Mouse (Mus musculus) midbrain, embryonic 16.5 days (tissue): ENCODE data around the gene Otulin. TPM values are rescaled to one million over a fixed set of nuclear protein-coding genes. Genes with fewer than 3 reads are reported as not detected.

ENCODE experiments used
- ATAC-seq: fragments of 200-750 bp; cut with Nextera tagmentation; 2 replicates; pipeline ENCODE4 v1.8.0; 2017; ENCODE audit warnings: moderate TSS enrichment
- H3K27ac ChIP-seq: fragments of 300-500 bp; sonication (generic); 2 replicates; pipeline ENCODE4 v1.5.1; 2014; ENCODE audit warnings: mild to moderate bottlenecking, low read length, mixed read lengths
- H3K27me3 ChIP-seq: fragments of 300-500 bp; sonication (generic); 2 replicates; pipeline ENCODE4 v1.6.1; 2014; ENCODE audit warnings: low read depth, low read length, mixed read lengths; ENCODE audit not compliant: control insufficient read depth, insufficient read depth
- H3K36me3 ChIP-seq: fragments of 300-500 bp; sonication (generic); 2 replicates; pipeline ENCODE4 v1.6.1; 2014; ENCODE audit warnings: mild to moderate bottlenecking, low read length, moderate library complexity, mixed read lengths; ENCODE audit not compliant: control insufficient read depth, insufficient read depth
- H3K4me1 ChIP-seq: fragments of 300-500 bp; sonication (generic); 2 replicates; pipeline ENCODE4 v1.6.1; 2014; ENCODE audit warnings: mild to moderate bottlenecking, low read length, mixed read lengths; ENCODE audit not compliant: control insufficient read depth, insufficient read depth
- H3K4me2 ChIP-seq: fragments of 300-500 bp; sonication (generic); 2 replicates; pipeline ENCODE4 v1.6.1; 2014; ENCODE audit warnings: mild to moderate bottlenecking, low read length, mixed read lengths
- H3K4me3 ChIP-seq: fragments of 300-500 bp; sonication (generic); 2 replicates; pipeline ENCODE4 v1.5.1; 2014; ENCODE audit warnings: low read depth, mild to moderate bottlenecking, low read length, moderate library complexity, mixed read lengths
- H3K9ac ChIP-seq: fragments of 300-500 bp; sonication (generic); 2 replicates; pipeline ENCODE4 v1.6.1; 2014; ENCODE audit warnings: low read depth, low read length, mixed read lengths
- H3K9me3 ChIP-seq: fragments of 300-500 bp; sonication (generic); replicated peaks from 2 replicates; pipeline ENCODE4 v1.6.1; 2014; ENCODE audit warnings: mild to moderate bottlenecking, low read length, mixed read lengths; ENCODE audit not compliant: control insufficient read depth, poor library complexity, severe bottlenecking
- WGBS: fragments of 180-500 bp; shearing (Covaris S2); extraction: QIAGEN DNeasy Blood & Tissue Kit; methylation state at CpG from one replicate; pipeline ENCODE4 v1.1.7; 2014; 5-methylcytosine and 5-hydroxymethylcytosine counted together
- polyA plus RNA-seq: library from polyadenylated mRNA; unstranded; fragments of >200 nt; fragmentation: Nextera tagmentation; extraction: Ambion mirVana; gene quantifications from 2 replicates; pipeline ENCODE4 v1.2.1, GENCODE M21; 2015

Otulin gene
- polyA plus RNA-seq, 1 experiment from 2014 or later = 21.6 TPM

- ATAC-seq = no peak
- 90% methylated on average over 6 of the region's 6 CpGs for WGBS
These were observed 31.2 kb upstream of the Otulin start for GRCm38 (mm10) chr15:27661696-27662095.

GRCm38 (mm10) chr15:27659592-27660244 is 29.2 kb upstream of the Otulin start:
- Histone ChIP-seq H3K9me3 (no peaks in the 10 kb centered on the region), H3K27me3 (no peaks in the 10 kb centered on the region), H3K4me3 (no peak overlapping the region), H3K27ac (no peak overlapping the region), H3K4me2 (no peak overlapping the region), H3K36me3 (no peaks in the 10 kb centered on the region), H3K4me1 (no peaks in the 10 kb centered on the region), H3K9ac (no peak overlapping the region)
- peak; percentile 80 for ATAC-seq
- 41% methylated on average over 17 of the region's 17 CpGs for WGBS

More at GRCm38 (mm10) chr15:27661696-27662095, 31.2 kb upstream of the Otulin start:
- H3K9ac ChIP-seq = no peak overlapping the region
- no peaks in the 10 kb centered on the region for H3K36me3 ChIP-seq
- peaks cover 5% of the 10 kb centered on the region for H3K4me1 ChIP-seq
- H3K9me3 ChIP-seq = no peaks in the 10 kb centered on the region
- no peak overlapping the region for H3K4me3 ChIP-seq
- H3K27me3 ChIP-seq = no peaks in the 10 kb centered on the region
- H3K27ac ChIP-seq = no peak overlapping the region
- no peak overlapping the region for H3K4me2 ChIP-seq

- H3K27me3 ChIP-seq = no peaks in the 10 kb centered on the region
- H3K36me3 ChIP-seq = no peaks in the 10 kb centered on the region
- no peak overlapping the region for H3K4me3 ChIP-seq
- 87% methylated on average over 5 of the region's 5 CpGs for WGBS
- no peak overlapping the region for H3K4me2 ChIP-seq
- peak; percentile 67; the same call in 1 of the 2 replicates for ATAC-seq
- no peaks in the 10 kb centered on the region for H3K9me3 ChIP-seq
- no peak overlapping the region for H3K27ac ChIP-seq
- H3K9ac ChIP-seq = no peak overlapping the region
- no peaks in the 10 kb centered on the region for H3K4me1 ChIP-seq
These were observed 28.6 kb upstream of the Otulin start for GRCm38 (mm10) chr15:27659143-27659542.

- Histone ChIP-seq H3K4me3 (no peak overlapping the region), H3K27ac (no peak overlapping the region), H3K4me1 (no peaks in the 10 kb centered on the region), H3K4me2 (no peak overlapping the region), H3K36me3 (no peaks in the 10 kb centered on the region), H3K27me3 (no peaks in the 10 kb centered on the region), H3K9ac (no peak overlapping the region), H3K9me3 (no peaks in the 10 kb centered on the region)
- ATAC-seq = no peak
- WGBS = 95% methylated on average over 4 of the region's 4 CpGs
These were observed 27.9 kb upstream of the Otulin start for GRCm38 (mm10) chr15:27658356-27658755.

- no peaks in the 10 kb centered on the region for H3K36me3 ChIP-seq
- H3K4me3 ChIP-seq = no peak overlapping the region
- H3K27me3 ChIP-seq = no peaks in the 10 kb centered on the region
- ATAC-seq = no peak
- no peak overlapping the region for H3K4me2 ChIP-seq
- 96% methylated on average over 10 of the region's 10 CpGs for WGBS
- H3K4me1 ChIP-seq = no peaks in the 10 kb centered on the region
- H3K9me3 ChIP-seq = no peaks in the 10 kb centered on the region
- H3K27ac ChIP-seq = no peak overlapping the region
- no peak overlapping the region for H3K9ac ChIP-seq
These were observed 27.4 kb upstream of the Otulin start for GRCm38 (mm10) chr15:27657866-27658265.

DNA sequence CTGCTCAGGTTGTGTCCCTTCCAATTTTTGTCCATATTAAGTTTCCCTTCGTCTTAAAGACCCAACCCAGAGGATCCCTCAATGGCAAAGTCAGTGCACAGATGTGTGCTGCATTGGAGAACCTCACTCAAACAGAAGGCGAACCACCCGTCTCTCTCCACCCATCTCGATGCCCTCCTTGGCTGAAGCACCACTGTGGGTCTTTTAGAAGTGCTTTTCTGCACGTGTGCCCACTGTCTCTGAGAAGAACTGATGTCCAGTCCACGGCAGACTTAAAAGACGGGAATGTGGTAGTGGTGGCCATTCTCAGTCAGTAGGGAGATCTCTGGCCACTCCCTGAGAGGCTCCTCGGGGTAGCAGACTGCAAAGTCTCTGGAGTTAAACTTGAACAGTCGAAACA is 26.1 kb upstream of the Otulin start:
- Histone ChIP-seq H3K4me2 (no peak overlapping the region), H3K9ac (no peak overlapping the region), H3K27me3 (no peaks in the 10 kb centered on the region), H3K9me3 (no peaks in the 10 kb centered on the region), H3K4me3 (no peak overlapping the region), H3K36me3 (no peaks in the 10 kb centered on the region), H3K27ac (no peak overlapping the region), H3K4me1 (no peaks in the 10 kb centered on the region)
- no peak for ATAC-seq
- 84% methylated on average over 9 of the region's 9 CpGs for WGBS

GRCm38 (mm10) chr15:27655015-27655414 is 24.5 kb upstream of the Otulin start:
- no peaks in the 10 kb centered on the region for H3K36me3 ChIP-seq
- no peak overlapping the region for H3K4me2 ChIP-seq
- 25% methylated on average over 5 of the region's 5 CpGs for WGBS
- ATAC-seq = no peak
- no peaks in the 10 kb centered on the region for H3K4me1 ChIP-seq
- no peaks in the 10 kb centered on the region for H3K27me3 ChIP-seq
- H3K27ac ChIP-seq = no peak overlapping the region
- no peak overlapping the region for H3K9ac ChIP-seq
- no peak overlapping the region for H3K4me3 ChIP-seq
- no peaks in the 10 kb centered on the region for H3K9me3 ChIP-seq

GRCm38 (mm10) chr15:27647686-27648085 is 17.2 kb upstream of the Otulin start:
- WGBS = 53% methylated on average over 3 of the region's 3 CpGs

GRCm38 (mm10) chr15:27646665-27647064 is 16.2 kb upstream of the Otulin start:
- no peaks in the 10 kb centered on the region for H3K36me3 ChIP-seq
- no peak overlapping the region for H3K4me3 ChIP-seq
- H3K4me2 ChIP-seq = no peak overlapping the region
- no peak overlapping the region for H3K9ac ChIP-seq
- no peak for ATAC-seq
- H3K9me3 ChIP-seq = no peaks in the 10 kb centered on the region; the same call in 1 of the 2 replicates
- H3K27me3 ChIP-seq = no peaks in the 10 kb centered on the region
- no peak overlapping the region for H3K27ac ChIP-seq
- H3K4me1 ChIP-seq = no peaks in the 10 kb centered on the region
- 96% methylated on average over 8 of the region's 8 CpGs for WGBS

More at GRCm38 (mm10) chr15:27647686-27648085, 17.2 kb upstream of the Otulin start:
- ATAC-seq = no peak
- no peaks in the 10 kb centered on the region for H3K27me3 ChIP-seq
- H3K4me3 ChIP-seq = no peak overlapping the region
- no peaks in the 10 kb centered on the region for H3K36me3 ChIP-seq
- H3K9ac ChIP-seq = no peak overlapping the region
- H3K4me1 ChIP-seq = no peaks in the 10 kb centered on the region
- no peak overlapping the region for H3K27ac ChIP-seq
- H3K4me2 ChIP-seq = no peak overlapping the region
- no peaks in the 10 kb centered on the region for H3K9me3 ChIP-seq
